Mouse (Mus musculus): ENCODE results near the gene Tnk2. TPM values are rescaled to one million over a fixed set of nuclear protein-coding genes. Genes with fewer than 3 reads are reported as not detected.
A peak's percentile ranks its signal among the peaks of the same experiment; 100 is the strongest.

The Tnk2 gene
- polyA plus RNA-seq (2015; fragmentation: Nextera tagmentation; extraction: Ambion mirVana), result 22.0 and 24.2 TPM in 2 replicates

GRCm38 (mm10) chr16:32643661-32644061, at the start of gene Tnk2:
Gene Tnk2 (plus strand): TSS chr16:32643874.
- Histone ChIP-seq H3K9ac (peak within 1 kb of the TSS; percentile 71), H3K27ac (peak within 1 kb of the TSS; percentile 88), H3K36me3 (replicated peaks) (no peaks in the 10 kb centered on the region), H3K27me3 (replicated peaks) (no peaks in the 10 kb centered on the region), H3K9me3 (no peaks in the 10 kb centered on the region), H3K4me1 (peaks cover 24% of the 10 kb centered on the region), H3K4me2 (peak within 1 kb of the TSS; percentile 76), H3K4me3 (peak within 1 kb of the TSS; percentile 71)
- WGBS, result under 1% methylated on average over 23 of the region's 40 CpGs
- ATAC-seq (replicated peaks), result peak; percentile 88

GRCm38 (mm10) chr16:32593916-32594315, 49.8 kb upstream of the Tnk2 start:
- no peaks in the 10 kb centered on the region for H3K36me3 ChIP-seq (replicated peaks)
- H3K9me3 ChIP-seq, result no peaks in the 10 kb centered on the region
- no peak for ATAC-seq (replicated peaks)
- no peaks in the 10 kb centered on the region for H3K27me3 ChIP-seq (replicated peaks)
- 80% methylated on average over 5 of the region's 5 CpGs for WGBS
- peaks cover 4% of the 10 kb centered on the region for H3K4me1 ChIP-seq
- H3K4me3 ChIP-seq, result no peak overlapping the region
- H3K9ac ChIP-seq, result no peak overlapping the region
- no peak overlapping the region for H3K27ac ChIP-seq
- H3K4me2 ChIP-seq, result no peak overlapping the region

- ATAC-seq (replicated peaks), result no peak
- Histone ChIP-seq H3K4me1 (peaks cover 4% of the 10 kb centered on the region), H3K9ac (no peak overlapping the region), H3K9me3 (no peaks in the 10 kb centered on the region), H3K4me3 (no peak overlapping the region), H3K4me2 (no peak overlapping the region), H3K27me3 (replicated peaks) (no peaks in the 10 kb centered on the region), H3K27ac (no peak overlapping the region), H3K36me3 (replicated peaks) (no peaks in the 10 kb centered on the region)
- 86% methylated on average over 5 of the region's 5 CpGs for WGBS
Measured at GRCm38 (mm10) chr16:32594701-32595100, 49.0 kb upstream of the Tnk2 start.

- Histone ChIP-seq H3K9ac (no peak overlapping the region), H3K4me2 (no peak overlapping the region), H3K9me3 (no peaks in the 10 kb centered on the region), H3K4me3 (no peak overlapping the region), H3K36me3 (replicated peaks) (no peaks in the 10 kb centered on the region), H3K4me1 (peaks cover 4% of the 10 kb centered on the region), H3K27ac (no peak overlapping the region), H3K27me3 (replicated peaks) (no peaks in the 10 kb centered on the region)
- 86% methylated on average over 10 of the region's 10 CpGs for WGBS
- no peak for ATAC-seq (replicated peaks)
Measured at GRCm38 (mm10) chr16:32595142-32595855, 48.4 kb upstream of the Tnk2 start.

GRCm38 (mm10) chr16:32597909-32598381, 45.7 kb upstream of the Tnk2 start:
- no peaks in the 10 kb centered on the region for H3K9me3 ChIP-seq
- 27% methylated on average over 4 of the region's 4 CpGs for WGBS

GRCm38 (mm10) chr16:32599151-32599550, 44.5 kb upstream of the Tnk2 start:
- Histone ChIP-seq H3K9ac (no peak overlapping the region), H3K4me1 (peaks cover 4% of the 10 kb centered on the region), H3K36me3 (replicated peaks) (no peaks in the 10 kb centered on the region), H3K4me2 (no peak overlapping the region), H3K27ac (no peak overlapping the region), H3K9me3 (no peaks in the 10 kb centered on the region), H3K4me3 (no peak overlapping the region), H3K27me3 (replicated peaks) (no peaks in the 10 kb centered on the region)
- no peak for ATAC-seq (replicated peaks)
- WGBS, result 92% methylated on average over 1 of the region's 1 CpGs

More at GRCm38 (mm10) chr16:32597909-32598381, 45.7 kb upstream of the Tnk2 start:
- H3K4me3 ChIP-seq, result no peak overlapping the region
- no peaks in the 10 kb centered on the region for H3K36me3 ChIP-seq (replicated peaks)
- no peak for ATAC-seq (replicated peaks)
- peaks cover 4% of the 10 kb centered on the region for H3K4me1 ChIP-seq
- no peak overlapping the region for H3K9ac ChIP-seq
- H3K4me2 ChIP-seq, result no peak overlapping the region
- no peak overlapping the region for H3K27ac ChIP-seq
- no peaks in the 10 kb centered on the region for H3K27me3 ChIP-seq (replicated peaks)

GRCm38 (mm10) chr16:32602193-32602685, 41.4 kb upstream of the Tnk2 start:
- H3K9me3 ChIP-seq, result no peaks in the 10 kb centered on the region
- no peak overlapping the region for H3K4me3 ChIP-seq
- H3K36me3 ChIP-seq (replicated peaks), result no peaks in the 10 kb centered on the region
- no peak overlapping the region for H3K27ac ChIP-seq
- H3K27me3 ChIP-seq (replicated peaks), result no peaks in the 10 kb centered on the region
- H3K9ac ChIP-seq, result no peak overlapping the region
- no peak overlapping the region for H3K4me2 ChIP-seq
- ATAC-seq (replicated peaks), result no peak
- peaks cover 4% of the 10 kb centered on the region for H3K4me1 ChIP-seq
- 86% methylated on average over 3 of the region's 3 CpGs for WGBS

GRCm38 (mm10) chr16:32607562-32608343, 35.9 kb upstream of the Tnk2 start:
- no peaks in the 10 kb centered on the region for H3K27me3 ChIP-seq (replicated peaks)
- no peaks in the 10 kb centered on the region for H3K9me3 ChIP-seq
- no peak for ATAC-seq (replicated peaks)
- no peaks in the 10 kb centered on the region for H3K36me3 ChIP-seq (replicated peaks)
- 52% methylated on average over 7 of the region's 7 CpGs for WGBS
- no peak overlapping the region for H3K9ac ChIP-seq
- no peak overlapping the region for H3K27ac ChIP-seq
- H3K4me1 ChIP-seq, result peaks cover 20% of the 10 kb centered on the region
- H3K4me2 ChIP-seq, result peak overlapping the region; percentile 70
- peak overlapping the region; percentile 98; the same call in 1 of the 2 replicates for H3K4me3 ChIP-seq

GRCm38 (mm10) chr16:32608344-32608711, 35.3 kb upstream of the Tnk2 start:
- H3K4me3 ChIP-seq, result peak overlapping the region; percentile 98
- 11% methylated on average over 8 of the region's 8 CpGs for WGBS
- no peaks in the 10 kb centered on the region for H3K27me3 ChIP-seq (replicated peaks)
- no peaks in the 10 kb centered on the region for H3K36me3 ChIP-seq (replicated peaks)
- H3K9me3 ChIP-seq, result no peaks in the 10 kb centered on the region
- H3K4me1 ChIP-seq, result peaks cover 20% of the 10 kb centered on the region
- H3K9ac ChIP-seq, result peak overlapping the region; percentile 93
- no peak for ATAC-seq (replicated peaks)
- H3K4me2 ChIP-seq, result peak overlapping the region; percentile 70
- H3K27ac ChIP-seq, result peak overlapping the region; percentile 95

GRCm38 (mm10) chr16:32608712-32609400, 34.8 kb upstream of the Tnk2 start, which contains the start of gene Tfrc:
Gene Tfrc (plus strand): TSS chr16:32608920.
- Histone ChIP-seq H3K36me3 (replicated peaks) (no peaks in the 10 kb centered on the region), H3K4me1 (peaks cover 20% of the 10 kb centered on the region), H3K9ac (peak within 1 kb of the TSS; percentile 93), H3K27me3 (replicated peaks) (no peaks in the 10 kb centered on the region), H3K9me3 (no peaks in the 10 kb centered on the region), H3K4me2 (peak within 1 kb of the TSS; percentile 70), H3K27ac (peak within 1 kb of the TSS; percentile 95), H3K4me3 (peak within 1 kb of the TSS; percentile 98)
- ATAC-seq (replicated peaks), result peak; percentile 99
- under 1% methylated on average over 73 of the region's 73 CpGs for WGBS

- peaks cover 20% of the 10 kb centered on the region for H3K4me1 ChIP-seq
- peak; percentile 12 for ATAC-seq (replicated peaks)
- 0% methylated on average over 14 of the region's 14 CpGs for WGBS
- H3K9ac ChIP-seq, result peak overlapping the region; percentile 93
- H3K27ac ChIP-seq, result peak overlapping the region; percentile 95
- no peaks in the 10 kb centered on the region for H3K27me3 ChIP-seq (replicated peaks)
- peak overlapping the region; percentile 70 for H3K4me2 ChIP-seq
- peak overlapping the region; percentile 98 for H3K4me3 ChIP-seq
- H3K36me3 ChIP-seq (replicated peaks), result 0 out of 2 replicates have a peak, but pooled peaks cover under 1% of the 10 kb centered on the region
- no peaks in the 10 kb centered on the region for H3K9me3 ChIP-seq
Measured at GRCm38 (mm10) chr16:32609401-32609779, 34.3 kb upstream of the Tnk2 start.

Measured in midbrain, embryonic 15.5 days (tissue).